Mouse (Mus musculus) thymus, adult 18-20 months (tissue): Measurements from ENCODE around the gene Magi3.

Experiments used
- DNase-seq, 2 experiments: peaks; one replicate each; pipeline ENCODE4 v3.0.0; 2022; ENCODE audit warnings: mixed read lengths in 2 of 2

Gene Magi3

DNA sequence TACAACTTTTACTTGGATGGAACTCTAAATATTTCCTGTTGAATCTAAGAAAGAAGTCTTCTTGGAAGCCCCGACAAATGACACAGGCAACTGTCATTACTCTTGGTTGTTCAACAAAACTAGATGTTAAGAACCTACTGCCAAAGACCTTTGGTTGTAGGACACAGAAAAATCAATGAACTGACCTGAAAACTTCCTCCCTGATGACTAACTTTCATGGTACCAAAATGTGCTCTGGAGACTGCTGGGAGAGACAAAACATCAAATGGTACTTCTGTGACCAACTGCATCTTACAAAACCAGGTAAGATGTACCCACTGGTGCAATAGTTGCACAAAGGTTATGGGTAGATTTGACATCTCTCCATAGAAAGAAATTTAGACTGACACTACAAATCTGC, 30.9 kb downstream of the Magi3 start:
- no peak for DNase-seq

DNA sequence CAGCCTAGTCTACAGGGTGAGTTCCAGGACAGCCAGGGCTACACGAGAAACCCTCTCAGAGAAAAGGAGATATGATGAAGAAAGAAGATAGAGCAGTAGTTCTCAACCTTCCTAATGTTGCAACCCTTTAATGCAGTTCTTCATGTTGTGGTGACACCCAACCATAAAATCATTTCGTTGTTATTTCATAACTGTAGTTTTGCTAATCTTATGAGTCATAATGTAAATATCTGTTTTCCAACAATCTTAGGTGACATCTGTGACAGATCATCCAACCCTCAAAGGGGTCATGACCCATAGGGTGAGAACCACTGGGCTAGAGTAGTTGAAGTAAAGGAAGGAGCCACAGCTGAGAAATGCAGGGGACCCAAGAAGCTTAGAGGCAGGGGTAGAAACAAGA, 35.9 kb downstream of the Magi3 start:
- no peak for DNase-seq

DNA sequence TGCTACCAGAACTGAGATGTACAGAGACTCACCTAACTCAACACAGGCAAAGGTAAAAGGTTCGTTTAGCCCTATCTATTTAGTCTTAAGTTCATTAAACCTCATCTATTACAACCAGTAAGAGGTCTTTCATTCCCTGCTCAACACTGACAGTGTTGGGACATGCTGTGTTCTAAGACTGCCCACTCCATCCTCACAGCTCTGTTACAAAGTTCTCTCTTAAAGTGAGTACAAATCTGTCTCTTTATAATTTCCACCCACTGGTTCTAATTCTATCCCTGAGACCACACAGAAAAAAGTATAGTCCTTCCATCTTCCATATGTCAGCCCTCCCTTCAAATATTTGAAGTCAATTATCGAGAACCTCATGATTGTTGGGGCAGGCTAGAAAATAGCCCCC, 36.5 kb downstream of the Magi3 start:
- no peak for DNase-seq

DNA sequence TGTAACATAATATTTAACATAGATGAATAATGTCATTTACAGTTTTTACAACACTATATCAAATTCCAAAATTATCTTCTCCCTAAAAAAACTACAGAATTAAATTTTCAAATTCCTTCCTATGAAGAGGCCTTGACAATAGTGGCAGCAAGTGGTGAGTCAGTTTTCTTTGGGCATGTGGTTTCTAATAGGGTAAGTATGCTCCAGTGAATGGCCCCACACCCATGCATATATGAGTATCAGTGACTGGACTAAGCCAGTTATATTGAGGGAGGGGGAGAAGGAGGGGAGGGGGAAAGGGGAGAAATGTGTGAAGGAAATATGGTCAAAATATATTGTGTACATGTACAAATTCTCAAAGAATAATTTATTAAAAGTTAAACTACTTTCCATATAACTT, 37.5 kb downstream of the Magi3 start:
- DNase-seq: no peak

DNA sequence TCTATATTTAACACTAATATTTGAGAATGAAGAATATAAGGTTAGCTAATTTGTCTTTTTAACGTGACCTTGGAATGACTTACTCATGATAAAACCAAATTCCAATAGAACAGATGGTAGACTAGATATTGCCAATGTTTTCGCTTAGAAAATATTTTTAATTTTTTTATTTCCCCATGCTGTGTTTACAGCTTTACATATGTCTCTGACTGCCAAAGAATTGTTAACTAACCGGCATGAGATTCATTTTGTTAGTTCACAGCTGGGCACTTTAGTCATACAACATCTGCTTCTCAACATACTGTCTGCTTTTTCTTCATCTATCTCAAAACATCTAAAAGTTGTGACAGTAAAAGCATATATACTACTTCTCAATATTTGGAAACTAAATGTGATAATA, 58.8 kb downstream of the Magi3 start:
- no peak for DNase-seq

DNA sequence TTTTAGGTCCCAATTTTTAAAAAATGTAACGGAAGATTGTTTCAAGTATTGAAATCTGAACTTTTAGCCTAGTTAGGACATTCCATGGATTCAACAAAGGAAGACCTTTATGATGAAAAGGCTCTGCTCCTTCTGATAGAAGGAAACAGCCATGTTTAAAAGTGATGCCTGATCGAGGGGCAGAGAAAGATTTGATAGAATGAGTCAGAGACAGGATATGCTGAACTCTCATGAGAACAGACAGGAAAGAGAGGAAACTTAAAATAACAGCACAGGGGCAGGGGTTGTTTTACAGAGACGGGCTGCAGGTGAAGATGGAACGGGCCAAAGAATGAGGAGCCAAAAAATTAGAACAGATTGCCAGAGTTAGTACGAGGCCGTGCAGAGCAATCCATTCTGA, 59.6 kb downstream of the Magi3 start:
- DNase-seq: no peak

DNA sequence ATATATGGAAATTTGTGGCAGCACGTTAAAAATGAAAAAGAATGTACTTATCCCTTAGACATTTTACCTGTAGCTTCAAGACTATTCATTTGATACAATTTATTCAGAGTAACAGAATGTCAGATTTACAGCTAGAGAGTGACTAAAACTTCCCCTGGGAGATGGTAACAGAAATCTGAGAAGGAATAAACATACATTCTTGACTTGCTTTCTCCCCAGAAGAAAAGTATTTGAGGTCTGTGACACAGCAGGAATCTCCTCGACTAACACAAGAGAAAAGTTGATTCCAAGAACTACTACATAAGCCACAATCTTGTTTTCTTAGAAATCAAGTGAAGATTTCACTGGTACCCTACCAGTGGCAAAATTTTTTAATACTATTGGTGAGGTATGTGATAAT, 70.0 kb downstream of the Magi3 start:
- DNase-seq: no peak

DNA sequence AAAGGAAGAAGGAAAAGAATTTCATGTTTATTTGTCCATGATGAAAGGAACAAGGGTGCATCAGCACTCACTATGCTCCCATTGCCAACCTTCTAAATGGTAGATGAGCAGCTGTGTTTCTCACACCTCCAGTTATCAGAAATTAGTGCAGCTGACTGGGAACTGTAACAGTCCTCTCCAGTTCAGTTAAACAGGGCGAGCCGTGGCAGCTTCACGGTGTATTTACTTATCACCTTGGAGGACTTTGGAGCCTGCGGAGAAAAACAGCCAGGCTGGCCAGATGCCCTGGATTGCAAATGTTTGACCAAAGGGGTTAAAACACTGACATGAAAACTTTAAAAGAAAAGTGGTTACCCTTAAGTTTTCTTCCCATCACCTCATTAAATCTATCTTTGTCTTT, 77.8 kb downstream of the Magi3 start:
- no peak for DNase-seq

DNA sequence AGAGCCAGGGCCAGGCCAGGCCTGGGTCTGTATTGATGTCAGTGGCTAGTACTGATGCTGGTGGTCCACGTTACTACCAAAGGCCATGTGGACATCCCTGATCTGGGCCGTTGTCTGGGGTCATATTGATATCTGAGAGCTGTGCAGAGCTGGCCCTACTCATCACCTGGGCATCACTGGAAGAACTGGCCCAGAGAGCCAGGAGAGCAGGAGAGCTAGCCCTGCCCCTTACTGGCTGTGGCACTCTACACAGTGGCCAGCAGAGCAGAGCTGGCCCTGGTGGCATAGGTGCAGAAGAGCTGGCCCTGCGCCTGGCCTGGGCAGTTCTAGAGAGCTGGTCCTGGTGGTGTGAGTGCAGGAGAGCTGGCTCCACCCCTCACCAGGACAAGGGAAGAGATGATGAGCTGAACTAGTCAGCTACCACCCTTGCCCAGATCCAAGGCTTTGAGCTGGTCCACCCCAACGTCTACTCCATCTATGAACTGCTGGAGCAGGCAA, 81.2 kb downstream of the Magi3 start:
- no peak for DNase-seq

DNA sequence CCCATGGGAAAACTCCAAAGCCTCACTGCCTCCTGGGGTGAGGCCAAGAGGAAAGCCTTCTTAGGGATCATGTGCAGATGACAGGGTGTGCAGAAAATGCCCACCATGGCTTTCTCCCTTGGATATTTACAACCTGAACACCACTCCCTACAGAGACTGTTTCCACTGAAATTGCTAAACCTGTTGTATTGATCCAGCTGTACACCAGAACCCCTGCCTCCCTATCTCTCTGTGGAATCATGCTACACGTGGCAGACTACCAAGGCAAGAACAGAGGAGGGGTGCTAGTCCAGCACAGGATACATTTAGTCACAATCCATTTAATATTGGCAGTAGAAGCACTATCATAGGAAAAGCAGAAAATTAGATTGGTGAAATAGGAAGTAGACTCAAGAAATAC, 94.5 kb downstream of the Magi3 start:
- no peak for DNase-seq

DNA sequence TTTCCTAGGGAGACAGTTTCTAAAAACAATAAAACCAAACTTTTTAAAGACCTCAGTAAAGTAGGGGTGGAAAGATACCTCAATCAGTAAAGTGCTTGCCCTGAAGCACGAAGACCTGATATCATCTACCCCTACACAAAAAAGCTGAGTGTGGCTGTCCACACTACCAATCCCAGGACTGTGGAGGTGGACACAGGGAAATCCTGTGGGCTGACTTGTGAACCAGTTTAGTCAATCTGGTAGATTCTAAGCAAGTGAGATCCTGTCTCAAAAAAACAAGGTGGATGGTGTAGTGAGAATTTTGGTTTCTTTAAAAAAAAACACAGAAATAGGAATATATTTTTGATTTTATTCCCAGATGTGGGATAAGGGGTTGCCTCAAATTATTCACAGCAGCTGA, 96.3 kb downstream of the Magi3 start:
- DNase-seq: no peak

DNA sequence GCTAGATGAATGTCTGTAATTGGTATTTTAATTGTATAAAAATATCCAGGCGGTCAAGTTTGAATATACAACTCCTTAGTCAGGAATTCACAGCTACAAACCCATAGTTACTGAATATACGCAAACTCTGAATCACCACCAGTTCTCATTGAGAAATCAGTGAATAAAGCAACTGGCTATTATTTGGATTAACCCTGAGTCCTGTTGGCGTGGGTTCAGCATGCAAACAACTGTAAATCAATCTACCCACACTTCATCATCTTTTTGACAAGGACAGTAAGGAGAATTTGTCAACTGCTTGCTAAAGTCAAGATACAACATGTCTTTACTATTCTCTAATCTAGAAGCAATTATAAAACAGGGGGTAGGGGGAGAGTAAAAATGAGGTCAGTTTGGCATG, 110.7 kb downstream of the Magi3 start:
- DNase-seq: no peak

DNA sequence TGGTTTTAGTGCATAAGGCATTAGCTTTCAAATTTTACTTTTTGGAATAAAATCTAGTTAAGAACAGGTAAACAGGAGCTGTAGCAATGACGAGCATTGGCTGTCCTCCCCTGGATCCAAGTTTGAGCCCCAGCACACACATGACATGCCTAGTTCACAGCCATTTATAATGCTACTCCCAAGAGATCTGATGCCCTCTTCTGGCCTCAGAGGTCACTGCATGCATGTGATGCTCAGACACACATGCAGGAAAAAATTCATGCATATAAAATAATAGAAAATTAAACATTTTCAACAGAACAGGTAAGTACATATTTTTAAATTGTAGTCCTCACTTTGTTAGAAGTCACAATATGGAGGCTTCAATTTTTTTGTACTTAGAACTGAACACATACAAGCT, 115.2 kb downstream of the Magi3 start:
- DNase-seq: peak; percentile 8 to 23

DNA sequence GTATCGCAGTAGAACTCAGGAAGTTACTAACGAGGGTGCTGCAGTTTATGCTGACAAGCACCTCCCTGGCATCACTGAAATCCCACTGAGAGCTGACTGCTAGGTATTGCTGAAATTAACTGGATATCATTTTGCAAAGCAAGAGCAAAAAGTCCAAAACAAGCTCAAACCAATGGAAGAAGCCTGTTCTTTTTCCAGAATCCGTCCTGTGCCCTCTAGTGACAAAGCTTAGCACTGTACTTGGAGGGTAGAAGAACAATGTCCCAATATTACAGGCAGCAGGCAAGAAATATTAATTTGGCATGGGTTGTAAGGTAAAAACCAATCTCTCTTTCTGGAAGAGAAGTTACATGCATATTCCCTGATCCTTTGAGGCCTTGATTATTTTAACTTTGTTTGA, 118.5 kb downstream of the Magi3 start:
- no peak for DNase-seq

DNA sequence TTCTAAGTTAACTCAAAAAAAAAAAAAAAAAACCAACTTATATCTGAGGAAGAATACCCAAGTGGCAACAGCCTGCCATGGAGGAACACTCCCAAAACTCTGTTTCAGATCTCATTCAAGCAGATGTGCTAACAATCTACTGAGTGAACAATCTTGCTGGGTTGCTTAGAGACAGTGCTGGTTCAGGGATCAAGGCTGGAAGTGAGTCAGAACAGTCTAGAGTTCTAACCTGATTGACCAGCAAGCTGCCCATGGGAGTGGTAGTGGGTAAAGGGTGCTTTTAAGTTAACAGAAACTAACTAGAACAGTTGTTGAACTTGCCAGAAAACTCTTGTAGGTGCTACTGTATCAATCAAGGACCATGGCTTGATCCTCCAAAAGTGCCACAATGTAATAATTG, 118.9 kb downstream of the Magi3 start:
- DNase-seq: no peak

DNA sequence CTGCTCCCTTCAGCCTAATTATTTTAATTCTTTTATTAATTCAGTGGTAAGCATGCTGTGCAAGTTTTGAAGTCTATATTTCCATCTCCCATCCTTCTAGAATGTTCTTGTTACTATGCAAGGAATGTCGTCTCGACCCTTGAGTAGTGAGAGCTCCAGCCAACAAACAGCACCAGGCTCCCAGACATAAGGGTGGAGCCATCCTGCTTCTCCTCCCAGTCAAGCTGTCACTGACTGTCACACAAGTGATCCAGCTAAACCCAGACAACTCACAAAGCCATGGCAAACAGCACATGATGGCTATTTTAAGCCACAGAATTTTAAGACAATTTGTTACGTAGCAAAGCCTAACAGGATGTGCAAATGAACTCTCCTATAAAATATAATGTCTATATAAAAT, 124.2 kb downstream of the Magi3 start:
- DNase-seq: no peak

DNA sequence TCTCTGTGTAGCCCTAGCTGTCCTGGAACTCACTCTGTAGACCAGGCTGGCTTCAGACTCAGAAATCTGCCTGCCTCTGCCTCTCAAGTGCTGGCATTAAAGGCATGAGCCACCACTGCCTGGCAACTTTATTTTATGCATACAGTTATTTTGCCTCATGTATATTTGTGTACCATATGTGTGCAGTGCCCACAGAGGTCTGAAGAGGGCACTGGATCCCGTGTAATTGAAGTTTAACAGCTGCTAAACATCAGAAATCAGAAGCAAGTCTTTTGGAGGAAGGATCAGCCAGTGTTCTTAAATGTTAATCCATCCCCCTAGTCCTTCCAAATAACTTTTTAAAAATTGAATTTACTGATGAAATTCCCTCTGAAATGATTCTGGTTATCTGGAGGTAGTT, 125.5 kb downstream of the Magi3 start:
- no peak for DNase-seq

DNA sequence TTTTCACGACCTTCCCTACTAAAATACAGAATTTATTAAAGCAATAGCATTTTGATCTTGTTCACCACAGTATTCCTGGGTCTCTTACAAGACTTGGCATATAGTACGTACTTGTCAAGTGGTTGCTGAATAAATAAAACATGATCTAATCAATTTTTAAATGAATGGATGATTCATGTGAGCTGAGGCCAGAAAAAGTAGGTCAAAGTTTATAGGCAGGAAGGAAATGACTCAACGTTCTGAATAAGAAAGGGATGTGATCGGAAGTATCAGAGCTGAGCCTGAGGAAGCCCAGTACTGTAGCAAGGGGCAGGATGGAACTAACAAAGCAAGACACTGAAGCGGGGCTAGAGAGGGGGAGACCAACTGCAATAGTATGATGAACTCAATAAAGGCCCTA, 127.4 kb downstream of the Magi3 start:
- no peak for DNase-seq

DNA sequence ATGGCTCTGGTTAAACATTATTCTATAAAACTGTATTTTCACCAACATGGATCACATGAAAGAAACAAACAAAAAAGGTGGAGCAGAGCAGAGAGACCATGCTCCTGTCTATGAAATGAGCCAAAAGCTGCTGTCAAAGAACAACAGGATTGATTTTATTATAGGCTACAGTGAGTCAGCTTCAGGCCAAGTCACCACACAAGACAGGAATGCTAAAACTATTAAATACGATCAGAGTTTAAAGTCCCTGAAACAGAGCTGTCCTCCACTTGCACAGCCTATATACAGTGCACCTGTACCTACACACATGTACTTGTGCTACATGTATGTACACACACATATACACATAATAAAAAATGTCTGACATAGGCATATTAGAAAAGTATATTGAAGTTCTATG, 138.1 kb downstream of the Magi3 start:
- no peak for DNase-seq

DNA sequence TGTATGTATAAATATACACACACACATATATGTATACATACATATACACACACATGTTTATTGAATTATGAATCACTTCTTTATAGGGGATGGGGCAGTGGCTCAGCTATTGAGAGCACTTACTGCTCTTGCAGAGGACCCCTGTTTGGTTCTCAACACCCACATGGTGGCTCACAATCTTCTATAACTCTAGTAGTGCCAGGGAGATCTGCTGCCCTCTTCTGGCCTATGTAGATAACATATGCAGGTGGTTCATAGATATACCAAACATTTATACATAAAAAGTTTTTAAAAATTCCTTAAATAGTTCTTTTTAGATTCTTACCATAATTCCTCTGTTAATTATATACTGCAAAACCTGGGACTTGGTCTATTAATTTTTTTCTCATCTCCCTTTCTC, 141.4 kb downstream of the Magi3 start:
- DNase-seq: no peak

DNA sequence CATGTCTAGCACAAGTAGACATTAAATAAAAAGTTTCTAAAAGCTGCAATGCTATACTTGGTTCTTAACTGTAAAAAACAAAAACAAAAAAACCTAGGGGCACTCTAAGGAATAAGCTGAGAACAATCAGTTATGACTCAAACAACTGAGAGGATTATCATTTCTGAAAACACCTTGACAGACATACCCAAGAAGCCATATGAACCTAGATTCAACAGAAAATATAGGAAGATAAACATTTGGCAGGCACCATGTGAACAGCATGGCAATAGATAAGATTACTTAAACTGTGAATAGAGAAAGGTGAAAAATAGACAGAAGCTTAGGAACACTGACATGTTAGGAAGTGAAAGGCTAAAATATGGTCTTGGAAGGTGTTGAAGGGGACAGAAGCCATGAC, 150.8 kb downstream of the Magi3 start:
- no peak for DNase-seq

DNA sequence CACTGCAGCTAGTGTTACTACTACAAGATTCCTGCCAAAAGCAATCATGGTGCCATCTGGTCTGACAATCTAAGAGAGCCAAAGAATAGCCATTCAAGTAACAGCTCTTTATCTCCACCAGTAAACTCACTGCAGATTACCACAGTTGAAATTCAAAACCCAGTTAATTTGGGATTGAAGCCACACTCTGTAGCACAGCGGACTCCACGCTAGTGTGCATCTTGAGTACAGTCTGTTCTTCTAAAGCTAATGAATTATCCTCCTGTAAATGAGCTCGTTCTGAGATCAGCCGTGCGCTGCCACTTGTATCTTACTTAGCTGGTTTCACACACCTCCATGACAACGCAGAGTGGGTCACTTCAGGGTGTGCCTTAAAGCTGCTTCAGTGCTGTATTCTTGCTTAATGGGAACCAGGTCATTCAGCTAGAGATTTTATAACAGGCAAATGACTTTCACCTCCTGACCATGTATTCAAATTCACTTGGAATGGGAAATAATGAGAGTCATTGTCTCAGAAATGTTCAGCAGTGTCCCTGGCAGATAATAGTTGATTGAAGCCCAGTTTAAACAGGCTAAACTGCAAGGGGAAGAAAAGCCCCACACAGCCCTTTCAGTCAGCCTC, 161.1 kb downstream of the Magi3 start:
- DNase-seq: no peak

DNA sequence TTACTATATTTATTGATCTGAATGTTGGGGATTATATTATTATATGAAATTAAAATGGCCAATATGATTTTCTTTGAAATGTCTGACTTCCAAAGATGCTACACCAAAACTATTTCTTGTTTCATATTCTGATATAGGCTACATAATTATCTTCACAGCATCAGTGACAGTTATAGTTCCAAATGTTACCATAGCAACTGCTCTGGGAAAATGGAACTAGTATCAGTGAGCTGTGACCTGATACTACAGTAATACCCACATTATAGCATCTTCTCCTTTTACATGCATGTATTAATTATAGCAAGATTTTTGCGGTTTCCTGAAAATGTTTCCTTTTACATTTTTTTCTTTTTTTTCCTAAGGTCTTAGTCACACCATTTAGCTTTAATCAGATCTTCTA, 187.4 kb downstream of the Magi3 start:
- DNase-seq: no peak

DNA sequence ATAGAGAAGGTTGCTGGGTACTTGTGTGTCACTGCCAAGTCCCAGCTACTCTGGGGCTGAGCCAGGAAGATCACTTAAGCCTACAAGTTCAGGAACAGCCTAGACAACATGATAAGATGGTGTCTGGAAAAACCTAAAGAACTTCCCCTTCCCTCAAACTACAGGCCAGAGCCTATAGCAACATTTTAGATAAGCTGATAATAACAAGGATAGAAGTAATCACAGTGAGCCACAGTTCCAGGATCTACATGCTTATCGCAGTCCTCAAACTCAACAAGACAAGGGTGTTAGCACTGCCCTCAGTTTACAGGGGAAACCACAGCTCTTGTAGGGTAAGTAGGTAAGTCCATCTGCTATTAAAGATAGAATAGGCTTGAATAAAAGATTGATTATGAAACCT, 188.1 kb downstream of the Magi3 start:
- no peak for DNase-seq

DNA sequence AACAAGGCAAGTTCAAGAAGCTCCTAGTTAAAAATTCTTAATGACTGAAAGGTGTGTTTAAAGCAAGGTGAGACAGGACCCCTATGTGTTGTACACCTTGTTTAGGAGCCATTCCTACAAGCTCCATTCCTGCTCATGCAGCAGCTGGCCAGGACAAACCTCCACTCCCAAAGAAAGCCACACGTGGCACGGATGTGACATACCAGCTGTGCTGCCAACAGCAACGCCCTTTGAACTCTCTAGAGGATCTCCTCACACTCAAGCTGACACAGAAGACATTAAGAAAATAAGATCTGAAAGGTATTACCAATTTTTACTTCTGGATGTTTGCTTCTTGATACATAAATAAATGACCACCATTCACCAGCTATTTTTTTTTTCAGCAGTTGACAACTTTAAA, 193.2 kb downstream of the Magi3 start:
- DNase-seq: no peak

DNA sequence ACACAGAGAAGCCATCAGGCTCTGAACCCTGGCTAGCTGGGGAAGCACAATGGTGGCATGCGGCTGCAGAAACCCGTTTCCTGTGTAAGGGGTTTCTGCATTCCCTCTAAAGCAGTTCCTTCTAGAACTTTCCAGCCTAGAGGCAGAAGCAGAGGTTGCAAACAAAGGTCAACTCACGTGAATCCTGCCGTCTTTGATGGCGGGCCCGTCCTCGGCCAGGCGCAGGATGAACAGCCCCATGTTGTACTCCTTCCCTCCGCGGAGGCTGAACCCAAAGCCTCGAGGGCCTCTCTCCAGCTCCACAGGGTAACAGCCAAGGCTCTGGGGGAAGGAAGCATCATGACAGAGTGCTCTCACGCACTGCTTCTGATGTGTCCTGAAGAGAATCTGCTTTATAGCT, 200.1 kb downstream of the Magi3 start:
- no peak for DNase-seq
